Mouse (Mus musculus) gastrocnemius, postnatal 36 days (tissue): Measurements from ENCODE around the gene Clmn. TPM values are rescaled to one million over a fixed set of nuclear protein-coding genes. Genes with fewer than 3 reads are reported as not detected.

Experiments
- DNase-seq, 2 experiments: peaks; one replicate each; pipeline ENCODE4 v3.0.0; 2022
- intact Hi-C: fragments of 180-260 bp; cut with DNase I; formaldehyde crosslinking; loops from one replicate; pipeline ENCODE4 v1.15.1; 2025
- long read RNA-seq, 2 experiments: library from polyadenylated mRNA; stranded (forward); transcript quantifications; one replicate each; pipeline ENCODE4 v2.0.0; 2021
- total RNA-seq, 2 experiments: library from RNA; stranded (reverse); gene quantifications; 2 replicates each; pipeline ENCODE4 v1.2.3; 2021

Clmn gene
- 1 to 10 TPM; 1.9 to 2.1 TPM for total RNA-seq
- long read RNA-seq, experiment 1 = 0 reads
- long read RNA-seq, experiment 2 = 0 reads

GRCm38 (mm10) chr12:104864439-104865165 is at the start of gene Clmn:
TSS of gene Clmn (minus strand) at chr12:104865076.
- no peak for DNase-seq
- intact Hi-C loops = no loop called here

GRCm38 (mm10) chr12:104912990-104913389 is 48.1 kb upstream of the Clmn start:
- intact Hi-C loops = no loop called here
- DNase-seq = no peak

- intact Hi-C loops = no loop called here
- no peak for DNase-seq
These were observed 47.5 kb upstream of the Clmn start for GRCm38 (mm10) chr12:104912281-104912933.

- intact Hi-C loops = no loop called here
These were observed 44.9 kb upstream of the Clmn start for GRCm38 (mm10) chr12:104909750-104910149.

GRCm38 (mm10) chr12:104908986-104909385 is 44.1 kb upstream of the Clmn start:
- no peak for DNase-seq
- intact Hi-C loops = no loop called here

More at GRCm38 (mm10) chr12:104909750-104910149, 44.9 kb upstream of the Clmn start:
- DNase-seq = no peak

GRCm38 (mm10) chr12:104908024-104908781 is 43.3 kb upstream of the Clmn start:
- no peak for DNase-seq
- intact Hi-C loops = no loop called here

- intact Hi-C loops = no loop called here
- DNase-seq = no peak
These were observed 42.3 kb upstream of the Clmn start for GRCm38 (mm10) chr12:104907133-104907532.

GRCm38 (mm10) chr12:104904138-104904537 is 39.3 kb upstream of the Clmn start:
- intact Hi-C loops = no loop called here
- DNase-seq = no peak

- no peak for DNase-seq
- intact Hi-C loops = no loop called here
These were observed 37.6 kb upstream of the Clmn start for GRCm38 (mm10) chr12:104902392-104903053.

- intact Hi-C loops = no loop called here
- DNase-seq = no peak
These were observed 36.4 kb upstream of the Clmn start for GRCm38 (mm10) chr12:104901320-104901719.

GRCm38 (mm10) chr12:104899835-104900234 is 35.0 kb upstream of the Clmn start:
- peak in 1 of 2 experiments; percentile 28 for DNase-seq
- intact Hi-C loops = no loop called here

- intact Hi-C loops = no loop called here
- no peak for DNase-seq
These were observed 34.3 kb upstream of the Clmn start for GRCm38 (mm10) chr12:104899161-104899560.

GRCm38 (mm10) chr12:104898718-104899117 is 33.8 kb upstream of the Clmn start:
- DNase-seq = no peak

GRCm38 (mm10) chr12:104897051-104897618 is 32.3 kb upstream of the Clmn start:
- intact Hi-C loops = no loop called here
- no peak for DNase-seq

More at GRCm38 (mm10) chr12:104898718-104899117, 33.8 kb upstream of the Clmn start:
- intact Hi-C loops = no loop called here

GRCm38 (mm10) chr12:104896640-104897039 is 31.8 kb upstream of the Clmn start:
- intact Hi-C loops = no loop called here
- no peak for DNase-seq

GRCm38 (mm10) chr12:104892245-104892644 is 27.4 kb upstream of the Clmn start:
- no peak for DNase-seq

GRCm38 (mm10) chr12:104890066-104890465 is 25.2 kb upstream of the Clmn start:
- DNase-seq = no peak
- intact Hi-C loops = no loop called here

More at GRCm38 (mm10) chr12:104892245-104892644, 27.4 kb upstream of the Clmn start:
- intact Hi-C loops = no loop called here

GRCm38 (mm10) chr12:104886104-104886503 is 21.2 kb upstream of the Clmn start:
- DNase-seq = no peak
- intact Hi-C loops = no loop called here

GRCm38 (mm10) chr12:104882533-104882932 is 17.7 kb upstream of the Clmn start:
- DNase-seq = no peak
- intact Hi-C loops = no loop called here

GRCm38 (mm10) chr12:104882061-104882460 is 17.2 kb upstream of the Clmn start:
- no peak for DNase-seq
- intact Hi-C loops = no loop called here
